Mouse (Mus musculus) embryonic facial prominence, embryonic 11.5 days (tissue): ENCODE measurements around the gene Amdhd2. TPM values are rescaled to one million over a fixed set of nuclear protein-coding genes. Genes with fewer than 3 reads are reported as not detected.
"Not testable (repeated sequence)": the region's sequence is repeated elsewhere in the genome, so short reads cannot be mapped to it uniquely, and the experiment has no call there.

ENCODE experiments used
- ATAC-seq: fragments of 200-750 bp; cut with Nextera tagmentation; replicated peaks from 2 replicates; pipeline ENCODE4 v1.8.0; 2017; ENCODE audit warnings: low read depth; ENCODE audit not compliant: insufficient number of reproducible peaks, low FRiP score, low TSS enrichment
- DNase-seq: peaks from one replicate; pipeline ENCODE4 v3.0.0-alpha.2; 2015; ENCODE audit warnings: low spot score
- H3K27ac ChIP-seq: fragments of 300-500 bp; sonication (generic); replicated peaks from 2 replicates; pipeline ENCODE4 v1.5.1; 2014; ENCODE audit warnings: mild to moderate bottlenecking, low read depth, low read length, control low read depth
- H3K27me3 ChIP-seq: fragments of 300-500 bp; sonication (generic); 2 replicates; pipeline ENCODE4 v1.6.1; 2014; ENCODE audit warnings: mild to moderate bottlenecking, low read length, moderate library complexity, mixed read lengths; ENCODE audit not compliant: control insufficient read depth, insufficient read depth
- H3K36me3 ChIP-seq: fragments of 300-500 bp; sonication (generic); replicated peaks from 2 replicates; pipeline ENCODE4 v1.6.1; 2014; ENCODE audit warnings: low read depth, mild to moderate bottlenecking, low read length, moderate library complexity, mixed read lengths; ENCODE audit not compliant: control insufficient read depth, insufficient read depth
- H3K4me1 ChIP-seq: fragments of 300-500 bp; sonication (generic); 2 replicates; pipeline ENCODE4 v1.6.1; 2014; ENCODE audit warnings: low read length, mixed read lengths; ENCODE audit not compliant: control insufficient read depth, insufficient read depth
- H3K4me2 ChIP-seq: fragments of 300-500 bp; sonication (generic); 2 replicates; pipeline ENCODE4 v1.6.1; 2014; ENCODE audit warnings: low read depth, mild to moderate bottlenecking, control low read depth, low read length, moderate library complexity
- H3K4me3 ChIP-seq: fragments of 300-500 bp; sonication (generic); 2 replicates; pipeline ENCODE4 v1.5.1; 2014; ENCODE audit warnings: low read depth, low read length, control low read depth
- H3K9ac ChIP-seq: fragments of 300-500 bp; sonication (generic); replicated peaks from 2 replicates; pipeline ENCODE4 v1.6.1; 2014; ENCODE audit warnings: mild to moderate bottlenecking, control low read depth, low read length
- H3K9me3 ChIP-seq: fragments of 300-500 bp; sonication (generic); replicated peaks from 2 replicates; pipeline ENCODE4 v1.6.1; 2016; ENCODE audit warnings: mild to moderate bottlenecking, low read length, inconsistent platforms, mixed read lengths; ENCODE audit not compliant: control insufficient read depth
- WGBS: fragments of 180-500 bp; shearing (Covaris S2); extraction: QIAGEN DNeasy Blood & Tissue Kit; methylation state at CpG from one replicate; pipeline ENCODE4 v1.1.7; 2014; 5-methylcytosine and 5-hydroxymethylcytosine counted together
- polyA plus RNA-seq: library from polyadenylated mRNA; unstranded; fragments of >200 nt; fragmentation: Nextera tagmentation; extraction: Ambion mirVana; gene quantifications from 2 replicates; pipeline ENCODE4 v1.2.1, GENCODE M21; 2014

Amdhd2 gene
- polyA plus RNA-seq, 1 experiment from 2014 or later, result 30.6 TPM

DNA sequence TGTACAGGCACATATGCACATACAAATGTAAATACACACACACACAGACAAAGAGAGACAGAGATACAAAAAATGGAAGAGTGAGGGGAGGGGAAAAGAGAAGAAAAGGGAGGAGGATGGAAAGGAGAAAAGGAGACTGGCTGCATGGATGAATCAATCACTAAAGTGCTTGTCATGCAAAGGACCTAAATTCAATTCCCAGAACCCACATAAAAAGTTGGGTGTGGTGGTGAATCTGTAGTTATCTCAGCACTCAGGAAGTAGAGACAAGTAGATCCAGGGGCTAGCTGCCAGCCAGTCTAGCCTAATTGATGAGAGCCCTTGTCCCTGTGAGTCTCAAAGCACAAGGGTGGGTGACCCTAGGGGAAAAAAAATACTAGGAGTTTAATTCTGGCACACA lies 29.5 kb downstream of the Amdhd2 start:
- H3K36me3 ChIP-seq, result no peaks in the 10 kb centered on the region
- no peak overlapping the region for H3K4me2 ChIP-seq
- no peak for ATAC-seq

DNA sequence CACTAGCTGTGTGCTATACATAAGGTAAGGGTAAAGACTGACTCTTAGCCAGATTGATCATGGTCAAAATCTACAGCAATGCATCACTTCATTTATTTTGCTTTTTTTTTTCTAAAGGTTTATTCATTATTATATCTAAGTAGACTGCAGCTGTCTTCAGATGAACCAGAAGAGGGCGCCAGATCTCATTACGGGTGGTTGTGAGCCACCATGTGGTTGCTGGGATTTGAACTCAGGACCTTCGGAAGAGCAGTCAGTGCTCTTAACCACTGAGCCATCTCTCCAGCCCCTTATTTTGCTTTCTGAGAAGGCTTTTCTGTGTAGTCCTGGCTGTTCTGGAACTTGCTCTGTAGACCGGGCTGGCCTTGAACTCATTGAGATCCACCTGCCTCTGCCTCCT lies 30.6 kb downstream of the Amdhd2 start:
- H3K36me3 ChIP-seq, H3K4me3 ChIP-seq, H3K9me3 ChIP-seq, H3K9ac ChIP-seq, H3K27ac ChIP-seq, ATAC-seq, DNase-seq, H3K27me3 ChIP-seq, H3K4me1 ChIP-seq, H3K4me2 ChIP-seq: not testable (repeated sequence)
- WGBS, result 80% methylated on average over 4 of the region's 4 CpGs

More for the DNA sequence above, 29.5 kb downstream of the Amdhd2 start:
- no peak overlapping the region for H3K27ac ChIP-seq
- no peaks in the 10 kb centered on the region for H3K4me1 ChIP-seq
- no peak overlapping the region for H3K9ac ChIP-seq
- DNase-seq, result no peak
- H3K4me3 ChIP-seq, result no peak overlapping the region
- no peaks in the 10 kb centered on the region for H3K27me3 ChIP-seq
- no peaks in the 10 kb centered on the region for H3K9me3 ChIP-seq

DNA sequence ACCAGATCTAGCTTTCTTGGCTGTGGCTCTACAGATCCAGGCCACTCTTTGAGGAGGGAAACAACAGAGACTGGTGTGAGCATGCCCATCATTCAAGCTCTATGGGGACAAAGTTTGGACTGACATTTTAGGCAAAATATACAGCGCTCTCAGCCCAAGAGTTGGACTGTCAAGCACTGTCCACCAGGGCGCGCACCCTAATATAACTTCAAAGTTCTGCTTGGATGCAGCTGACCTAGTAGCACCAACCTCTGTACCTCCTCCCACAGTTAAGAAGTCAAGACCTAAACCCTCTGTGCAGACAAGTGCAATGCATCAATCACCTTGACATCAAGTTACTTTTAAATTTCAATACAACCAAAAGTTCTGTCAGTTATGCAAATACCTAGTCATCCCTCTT lies 32.0 kb downstream of the Amdhd2 start:
- Histone ChIP-seq H3K27me3 (no peaks in the 10 kb centered on the region), H3K36me3 (no peaks in the 10 kb centered on the region), H3K9me3 (no peaks in the 10 kb centered on the region), H3K4me3 (no peak overlapping the region), H3K9ac (no peak overlapping the region), H3K4me1 (no peaks in the 10 kb centered on the region), H3K27ac (no peak overlapping the region), H3K4me2 (no peak overlapping the region)
- DNase-seq (no peak), ATAC-seq (no peak)
- 80% methylated on average over 3 of the region's 3 CpGs for WGBS

DNA sequence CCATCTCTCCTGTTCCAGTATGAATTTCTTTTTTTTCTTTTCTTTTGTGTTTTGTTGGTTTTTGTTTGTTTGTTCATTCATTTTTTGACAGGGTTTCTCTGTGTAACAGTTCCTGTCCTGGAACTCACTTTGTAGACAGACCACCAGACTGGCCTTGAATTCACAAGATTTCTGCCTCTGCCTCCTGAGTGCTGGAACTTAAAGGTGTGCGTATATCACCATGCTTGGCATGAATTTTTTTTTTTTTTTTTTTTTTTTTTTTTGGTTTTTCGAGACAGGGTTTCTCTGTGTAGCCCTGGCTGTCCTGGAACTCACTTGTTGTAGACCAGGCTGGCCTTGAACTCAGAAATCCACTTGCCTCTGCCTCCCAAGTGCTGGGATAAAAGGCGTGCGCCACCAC lies 34.3 kb downstream of the Amdhd2 start:
- 93% methylated on average over 4 of the region's 4 CpGs for WGBS
- H3K9ac ChIP-seq, result not testable (repeated sequence)

DNA sequence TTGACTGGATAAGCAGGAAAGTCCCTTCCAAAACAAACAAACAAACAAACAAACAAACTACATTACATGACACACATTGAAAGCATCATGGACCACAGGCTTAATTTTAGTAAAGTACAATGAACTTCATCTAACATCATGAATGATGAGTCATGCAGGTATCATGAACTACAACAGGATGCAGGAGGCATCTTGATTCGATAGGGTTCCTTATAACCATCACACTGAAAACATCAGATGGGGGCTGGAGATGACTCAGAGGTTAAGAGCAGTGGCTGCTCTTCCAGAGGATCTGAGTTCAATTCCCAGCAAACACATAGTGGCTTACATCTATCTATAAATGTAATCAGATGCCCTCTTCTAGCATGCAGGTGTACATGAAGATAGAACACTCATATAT lies 36.0 kb downstream of the Amdhd2 start:
- Histone ChIP-seq H3K27me3 (no peaks in the 10 kb centered on the region), H3K9me3 (no peaks in the 10 kb centered on the region), H3K36me3 (no peaks in the 10 kb centered on the region), H3K4me1 (no peaks in the 10 kb centered on the region), H3K4me2 (no peak overlapping the region), H3K4me3 (no peak overlapping the region), H3K9ac (no peak overlapping the region), H3K27ac (no peak overlapping the region)
- DNase-seq (no peak), ATAC-seq (no peak)
- WGBS, result 86% methylated on average over 1 of the region's 1 CpGs

More for the DNA sequence above, 34.3 kb downstream of the Amdhd2 start:
- H3K4me1 ChIP-seq, H3K9me3 ChIP-seq, H3K27me3 ChIP-seq, H3K36me3 ChIP-seq, ATAC-seq, H3K27ac ChIP-seq, H3K4me2 ChIP-seq, DNase-seq, H3K4me3 ChIP-seq: not testable (repeated sequence)

DNA sequence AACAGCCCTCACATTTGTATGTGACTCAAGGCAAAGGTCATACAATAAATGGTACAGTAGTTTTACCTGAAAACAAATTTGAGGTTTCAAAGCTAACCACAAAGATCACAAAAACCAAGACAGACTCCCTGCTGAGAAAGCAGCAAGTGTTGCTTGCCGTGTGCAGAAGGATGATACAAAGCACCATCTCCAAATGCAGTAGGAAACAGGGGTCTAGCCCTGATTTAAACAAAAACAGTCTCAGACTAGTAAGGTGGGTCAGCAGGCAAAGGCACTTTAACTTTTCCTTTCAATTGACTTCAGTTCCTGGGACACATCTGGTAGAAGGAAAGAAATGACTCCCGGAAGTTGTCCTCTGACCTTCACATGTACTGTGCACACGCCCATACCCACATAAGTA lies 36.8 kb downstream of the Amdhd2 start:
- Histone ChIP-seq H3K4me2 (no peak overlapping the region), H3K27me3 (no peaks in the 10 kb centered on the region), H3K9me3 (no peaks in the 10 kb centered on the region), H3K9ac (no peak overlapping the region), H3K4me1 (no peaks in the 10 kb centered on the region), H3K4me3 (no peak overlapping the region), H3K36me3 (no peaks in the 10 kb centered on the region), H3K27ac (no peak overlapping the region)
- DNase-seq (no peak), ATAC-seq (no peak)
- 64% methylated on average over 3 of the region's 3 CpGs for WGBS

DNA sequence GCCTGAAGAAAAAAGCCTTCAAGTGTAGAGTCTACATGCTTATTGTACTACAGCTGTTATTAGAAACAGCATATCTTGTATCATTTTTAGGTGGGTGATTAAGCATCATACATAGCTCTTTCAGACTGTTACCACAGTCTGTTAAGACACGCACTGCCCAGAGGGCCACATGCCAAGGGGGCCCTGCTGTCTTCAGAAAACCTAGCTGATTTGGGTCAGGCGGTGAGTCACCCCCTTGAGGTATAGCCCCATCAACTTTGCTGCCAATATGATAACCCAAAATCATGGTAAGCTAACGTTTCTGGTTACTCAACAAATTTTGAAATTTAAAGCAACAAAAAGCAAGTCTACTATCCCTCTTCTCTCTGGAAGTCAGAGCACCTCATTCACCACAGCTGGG lies 44.1 kb downstream of the Amdhd2 start:
- no peaks in the 10 kb centered on the region for H3K36me3 ChIP-seq
- 84% methylated on average over 3 of the region's 3 CpGs for WGBS

DNA sequence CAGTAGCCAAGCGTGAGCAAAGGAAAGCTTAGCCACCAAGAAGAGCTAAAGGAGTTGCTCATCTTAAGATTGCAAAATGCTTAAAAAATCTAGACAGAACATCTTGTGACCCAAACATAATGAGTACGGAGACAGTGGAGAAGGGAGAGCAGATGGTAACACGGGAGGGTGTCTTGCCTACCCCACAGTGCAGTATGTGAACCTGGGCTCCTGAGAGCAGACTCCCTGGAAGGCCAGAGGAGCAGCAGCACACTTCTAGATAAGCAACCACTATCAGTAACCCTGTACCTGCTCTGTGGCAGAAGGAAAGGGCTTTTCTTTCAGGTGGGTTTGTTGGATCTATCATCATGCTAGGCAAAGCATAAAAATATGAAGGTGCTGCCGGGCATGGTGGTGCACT lies 50.5 kb downstream of the Amdhd2 start:
- Histone ChIP-seq H3K9ac (no peak overlapping the region), H3K9me3 (no peaks in the 10 kb centered on the region), H3K4me2 (no peak overlapping the region), H3K4me3 (no peak overlapping the region), H3K27me3 (no peaks in the 10 kb centered on the region), H3K27ac (no peak overlapping the region), H3K36me3 (no peaks in the 10 kb centered on the region), H3K4me1 (no peaks in the 10 kb centered on the region)
- DNase-seq (no peak), ATAC-seq (no peak)
- WGBS, result 92% methylated on average over 4 of the region's 4 CpGs

More for the DNA sequence above, 44.1 kb downstream of the Amdhd2 start:
- Histone ChIP-seq H3K4me1 (no peaks in the 10 kb centered on the region), H3K4me2 (no peak overlapping the region), H3K27ac (no peak overlapping the region), H3K9me3 (no peaks in the 10 kb centered on the region), H3K9ac (no peak overlapping the region), H3K4me3 (no peak overlapping the region), H3K27me3 (no peaks in the 10 kb centered on the region)
- ATAC-seq, result no peak
- DNase-seq, result no peak
